Mouse (Mus musculus) MEL (cell line): ENCODE measurements around the gene Grin2d.

Experiments used
- CTCF ChIP-seq, 3 experiments: IDR thresholded peaks in 2 of 3; conservative IDR thresholded peaks in 1 of 3; 2 replicates each; pipeline ENCODE4 v1.5.1; 2011 to 2012; ENCODE audit warnings: low read length in 3 of 3, low read depth in 2 of 3, mild to moderate bottlenecking in 2 of 3, improper control_type of control experiment in 1 of 3, inconsistent platforms in 1 of 3, mixed read lengths in 1 of 3, moderate library complexity in 1 of 3; ENCODE audit not compliant: control insufficient read depth in 1 of 3, insufficient read depth in 1 of 3, poor library complexity in 1 of 3, severe bottlenecking in 1 of 3
- EP300 ChIP-seq, 2 experiments: IDR thresholded peaks; 2 replicates each; pipeline ENCODE4 v1.6.1; 2011; ENCODE audit warnings: improper control_type of control experiment in 2 of 2, low read length in 2 of 2, low read depth in 1 of 2, mild to moderate bottlenecking in 1 of 2
- MEF2A ChIP-seq: IDR thresholded peaks from 2 replicates; pipeline ENCODE4 v1.6.1; 2014; ENCODE audit warnings: low read depth, mild to moderate bottlenecking, inconsistent platforms, low read length, improper control_type of control experiment; ENCODE audit not compliant: poor library complexity, insufficient replicate concordance, severe bottlenecking; ENCODE audit errors: extremely low read depth
- MYC ChIP-seq: IDR thresholded peaks from 2 replicates; pipeline ENCODE4 v1.6.1; 2011; ENCODE audit warnings: low read depth, mild to moderate bottlenecking, low read length, improper control_type of control experiment, moderate library complexity
- TAL1 ChIP-seq: IDR thresholded peaks from 2 replicates; pipeline ENCODE4 v1.6.1; 2012; ENCODE audit warnings: mild to moderate bottlenecking, inconsistent platforms, low read length, moderate library complexity, mixed read lengths
- TCF12 ChIP-seq: IDR thresholded peaks from 2 replicates; pipeline ENCODE4 v1.6.1; 2014; ENCODE audit warnings: low read depth, mild to moderate bottlenecking, inconsistent platforms, low read length, improper control_type of control experiment, moderate library complexity
- USF2 ChIP-seq, 2 experiments: IDR thresholded peaks; 2 replicates each; pipeline ENCODE4 v1.6.1; 2011 to 2012; ENCODE audit warnings: improper control_type of control experiment in 2 of 2, low read length in 2 of 2, borderline replicate concordance in 1 of 2, inconsistent platforms in 1 of 2, low read depth in 1 of 2, mild to moderate bottlenecking in 1 of 2; ENCODE audit not compliant: insufficient read depth in 1 of 2

- TF ChIP-seq MYC: no peak
- TF ChIP-seq CTCF (IDR thresholded peaks at IDR 0.05 in 2 of 3, conservative IDR thresholded peaks at IDR 0.05 in 1 of 3; ENCODE audit: control insufficient read depth in 1 of 3, insufficient read depth in 1 of 3, low read depth in 2 of 3, low read length in 3 of 3, poor library complexity in 1 of 3, severe bottlenecking in 1 of 3): no peak
- TF ChIP-seq EP300 (IDR thresholded peaks at IDR 0.05; ENCODE audit: low read depth in 1 of 2, low read length in 2 of 2): no peak
- TF ChIP-seq TAL1: no peak
- no peak for TF ChIP-seq MEF2A
- TF ChIP-seq USF2 (IDR thresholded peaks at IDR 0.05; ENCODE audit: borderline replicate concordance in 1 of 2, insufficient read depth in 1 of 2, low read depth in 1 of 2, low read length in 2 of 2): no peak
- no peak for TF ChIP-seq TCF12
Observed at GRCm38 (mm10) chr7:45797661-45798510, 80.3 kb downstream of the Grin2d start.
